Comparison of ENCODE assay signal across 13 mouse cellular contexts in genomic region chr15:62465026-62465839, GRCm38 (mm10).
A peak's percentile ranks its signal among the peaks of the same experiment; 100 is the strongest.
DNase-seq lines count a peak whose midpoint lies in the region; ATAC-seq and TF ChIP-seq lines count a peak whose summit lies in the region.
"Had no signal": no experiment of that assay in that cellular context is flagged by ENCODE, and none has a peak within 500 bp of the region (broad histone marks: within the 10 kb centered on the region; RNA-seq: fewer than 3 reads in every experiment).

No protein-coding gene starts in this region.

- H3K4me3 ChIP-seq in embryonic facial prominence, embryonic 13.5 days = no peak overlapping the region
- no peak overlapping the region for H3K4me3 ChIP-seq in embryonic facial prominence, embryonic 10.5 days
- H3K4me3 ChIP-seq in lung, embryonic 14.5 days (ENCODE audit: low read depth, low read length) = no peak overlapping the region
- no peak overlapping the region for H3K4me3 ChIP-seq in MEL (ENCODE audit: control insufficient read depth in 1 of 2, insufficient read depth in 1 of 2, low read depth in 2 of 2, low read length in 2 of 2)
- no peak overlapping the region for H3K4me3 ChIP-seq in embryonic fibroblast, embryonic 13.5 days (ENCODE audit: insufficient read depth, low read length)
- H3K4me3 ChIP-seq in limb, embryonic 10.5 days = no peak overlapping the region
- H3K4me3 ChIP-seq: forebrain, embryonic 12.5 days; liver, embryonic 15.5 days had no signal

- H3K27ac ChIP-seq in embryonic facial prominence, embryonic 13.5 days = no peak overlapping the region
- H3K27ac ChIP-seq in embryonic facial prominence, embryonic 10.5 days (replicated peaks) = no peak overlapping the region
- no peak overlapping the region for H3K27ac ChIP-seq in lung, embryonic 14.5 days (ENCODE audit: low read depth)
- H3K27ac ChIP-seq in MEL (ENCODE audit: control insufficient read depth, low read depth, low read length) = no peak overlapping the region
- H3K27ac ChIP-seq in embryonic fibroblast, embryonic 13.5 days (ENCODE audit: insufficient read depth, low read length) = peak overlapping the region; percentile 37; the same call in 1 of the 2 replicates
- H3K27ac ChIP-seq in limb, embryonic 10.5 days = no peak overlapping the region
- H3K27ac ChIP-seq: forebrain, embryonic 12.5 days; liver, embryonic 15.5 days had no signal

- TF ChIP-seq CTCF in lung, embryonic 14.5 days (IDR thresholded peaks at IDR 0.05; ENCODE audit: low read depth) = 0 out of 2 replicates have a peak, but pooled peaks have one; percentile 14
- TF ChIP-seq CTCF in MEL (IDR thresholded peaks at IDR 0.05 in 2 of 3, conservative IDR thresholded peaks at IDR 0.05 in 1 of 3; ENCODE audit: control insufficient read depth in 1 of 3, insufficient read depth in 1 of 3, low read depth in 2 of 3, low read length in 3 of 3, poor library complexity in 1 of 3, severe bottlenecking in 1 of 3) = no peak; a peak in 1 of 6 replicates
- no peak for TF ChIP-seq CTCF in embryonic fibroblast, embryonic 13.5 days (IDR thresholded peaks at IDR 0.05; ENCODE audit: borderline replicate concordance, insufficient read depth, low read length)

- 61% methylated on average over 6 of the region's 6 CpGs for WGBS in embryonic facial prominence, embryonic 13.5 days
- 79% methylated on average over 6 of the region's 6 CpGs for WGBS in embryonic facial prominence, embryonic 10.5 days
- WGBS in lung, embryonic 14.5 days = 74% methylated on average over 6 of the region's 6 CpGs
- 79% methylated on average over 6 of the region's 6 CpGs for WGBS in limb, embryonic 10.5 days

- H3K9ac ChIP-seq in embryonic facial prominence, embryonic 13.5 days = no peak overlapping the region
- no peak overlapping the region for H3K9ac ChIP-seq in lung, embryonic 14.5 days
- no peak overlapping the region for H3K9ac ChIP-seq in MEL (ENCODE audit: control insufficient read depth, low read depth, low read length, poor library complexity, severe bottlenecking)
- H3K9ac ChIP-seq: forebrain, embryonic 12.5 days; liver, embryonic 15.5 days had no signal

- no peak; the same call in 1 of the 2 replicates for TF ChIP-seq RAD21 in MEL (IDR thresholded peaks at IDR 0.05; ENCODE audit: low read depth, low read length)

- no peaks in the 10 kb centered on the region for H3K27me3 ChIP-seq in embryonic facial prominence, embryonic 13.5 days
- peaks cover 4% of the 10 kb centered on the region for H3K27me3 ChIP-seq in embryonic facial prominence, embryonic 10.5 days (replicated peaks; ENCODE audit: low read depth, poor library complexity, severe bottlenecking)
- H3K27me3 ChIP-seq in lung, embryonic 14.5 days (ENCODE audit: insufficient read depth, low read length) = no peaks in the 10 kb centered on the region
- H3K27me3 ChIP-seq in MEL (ENCODE audit: control insufficient read depth in 1 of 2, insufficient read depth in 2 of 2, low read length in 2 of 2) = no peaks in the 10 kb centered on the region
- H3K27me3 ChIP-seq in limb, embryonic 10.5 days (ENCODE audit: low read depth, poor library complexity, severe bottlenecking) = no peaks in the 10 kb centered on the region
- H3K27me3 ChIP-seq: forebrain, embryonic 12.5 days; liver, embryonic 15.5 days had no signal

- TF ChIP-seq EP300 in MEL (IDR thresholded peaks at IDR 0.05; ENCODE audit: low read depth in 1 of 2, low read length in 2 of 2) = no peak

- no peaks in the 10 kb centered on the region for H3K9me3 ChIP-seq in embryonic facial prominence, embryonic 13.5 days
- H3K9me3 ChIP-seq in embryonic facial prominence, embryonic 10.5 days = no peaks in the 10 kb centered on the region
- no peaks in the 10 kb centered on the region for H3K9me3 ChIP-seq in lung, embryonic 14.5 days (ENCODE audit: low read depth, low read length)
- H3K9me3 ChIP-seq in MEL (replicated peaks; ENCODE audit: insufficient read depth, low read length) = no peaks in the 10 kb centered on the region
- no peaks in the 10 kb centered on the region for H3K9me3 ChIP-seq in limb, embryonic 10.5 days (replicated peaks)
- H3K9me3 ChIP-seq: forebrain, embryonic 12.5 days; liver, embryonic 15.5 days had no signal

- H3K4me1 ChIP-seq in embryonic facial prominence, embryonic 13.5 days = peaks cover 4% of the 10 kb centered on the region
- H3K4me1 ChIP-seq in embryonic facial prominence, embryonic 10.5 days = peaks cover 3% of the 10 kb centered on the region; the same call in 1 of the 2 replicates
- no peaks in the 10 kb centered on the region for H3K4me1 ChIP-seq in lung, embryonic 14.5 days (ENCODE audit: insufficient read depth)
- no peaks in the 10 kb centered on the region for H3K4me1 ChIP-seq in MEL (ENCODE audit: control insufficient read depth in 1 of 2, insufficient read depth in 2 of 2, low read length in 2 of 2)
- peaks cover 4% of the 10 kb centered on the region; the same call in 1 of the 2 replicates for H3K4me1 ChIP-seq in embryonic fibroblast, embryonic 13.5 days (ENCODE audit: control insufficient read depth, insufficient read depth, low read length)
- H3K4me1 ChIP-seq in limb, embryonic 10.5 days = no peaks in the 10 kb centered on the region
- H3K4me1 ChIP-seq: liver, embryonic 15.5 days had no signal

- no peaks in the 10 kb centered on the region for H3K36me3 ChIP-seq in embryonic facial prominence, embryonic 13.5 days
- H3K36me3 ChIP-seq in embryonic facial prominence, embryonic 10.5 days (replicated peaks) = no peaks in the 10 kb centered on the region
- no peaks in the 10 kb centered on the region for H3K36me3 ChIP-seq in lung, embryonic 14.5 days (ENCODE audit: insufficient read depth)
- no peaks in the 10 kb centered on the region; a peak in 1 of 4 replicates for H3K36me3 ChIP-seq in MEL (ENCODE audit: control insufficient read depth in 1 of 2, insufficient read depth in 2 of 2, low read length in 2 of 2)
- no peaks in the 10 kb centered on the region for H3K36me3 ChIP-seq in limb, embryonic 10.5 days
- H3K36me3 ChIP-seq: forebrain, embryonic 12.5 days; liver, embryonic 15.5 days had no signal

- no peak for DNase-seq in embryonic facial prominence, embryonic 10.5 days (ENCODE audit: low spot score)
- DNase-seq in lung, embryonic 14.5 days = no peak
- no peak for DNase-seq in lung, postnatal 14 days
- DNase-seq in MEL (ENCODE audit: low read depth, low spot score) = peak; percentile 18
- DNase-seq in cerebellum, postnatal 14 days = no peak
- DNase-seq in limb, embryonic 10.5 days (ENCODE audit: low spot score) = no peak
- DNase-seq: heart, adult 18-20 months; heart, postnatal 36 days had no signal

- TF ChIP-seq POLR2A in MEL (IDR thresholded peaks at IDR 0.05; ENCODE audit: control insufficient read depth in 1 of 2, insufficient read depth in 1 of 2, low read depth in 1 of 2, low read length in 2 of 2, poor library complexity in 1 of 2) = no peak
- no peak for TF ChIP-seq POLR2A in embryonic fibroblast, embryonic 13.5 days (IDR thresholded peaks at IDR 0.05; ENCODE audit: low read depth, low read length)

- no peak overlapping the region for H3K4me2 ChIP-seq in embryonic facial prominence, embryonic 13.5 days
- H3K4me2 ChIP-seq in lung, embryonic 14.5 days = no peak overlapping the region
- H3K4me2 ChIP-seq: forebrain, embryonic 12.5 days; liver, embryonic 15.5 days had no signal

- no peaks in the 10 kb centered on the region for H3K79me2 ChIP-seq in MEL (ENCODE audit: control insufficient read depth, insufficient read depth, low read length, poor library complexity)

- ATAC-seq in embryonic facial prominence, embryonic 13.5 days (ENCODE audit: insufficient number of reproducible peaks, insufficient read depth, low FRiP score, low TSS enrichment, low read depth) = 0 out of 2 replicates have a peak, but pooled peaks have one; percentile 71
- no peak for ATAC-seq in lung, embryonic 14.5 days (ENCODE audit: insufficient read depth)
- ATAC-seq: activated CD4-positive, CD25-positive, alpha-beta regulatory T cell, adult 4 months had no signal

TF ChIP-seq in MEL, 35 proteins besides CTCF, POLR2A, EP300 and RAD21:
- TF ChIP-seq ZNF384 (IDR thresholded peaks at IDR 0.05; ENCODE audit: low read depth, low read length) (peak; percentile 48), MYB (IDR thresholded peaks at IDR 0.05; ENCODE audit: low read depth, low read length) (no peak), E2F4 (IDR thresholded peaks at IDR 0.05; ENCODE audit: borderline replicate concordance, low read depth, low read length) (no peak), MAZ (IDR thresholded peaks at IDR 0.05; ENCODE audit: low read depth, low read length) (no peak), GATA1 (IDR thresholded peaks at IDR 0.05; ENCODE audit: low read depth, low read length) (no peak), SMC3 (IDR thresholded peaks at IDR 0.05; ENCODE audit: low read depth, low read length) (no peak), POLR2AphosphoS5 (IDR thresholded peaks at IDR 0.05; ENCODE audit: borderline replicate concordance, low read depth, low read length) (no peak), MXI1 (IDR thresholded peaks at IDR 0.05; ENCODE audit: low read depth, low read length) (no peak)
